Mouse (Mus musculus): ENCODE measurements around the gene Mroh7.

The Mroh7 gene

GRCm38 (mm10) chr4:106700798-106701197 is 29.9 kb downstream of the Mroh7 start:
- ATAC-seq (ENCODE audit: insufficient number of reproducible peaks, low FRiP score, low TSS enrichment) = no peak

DNA sequence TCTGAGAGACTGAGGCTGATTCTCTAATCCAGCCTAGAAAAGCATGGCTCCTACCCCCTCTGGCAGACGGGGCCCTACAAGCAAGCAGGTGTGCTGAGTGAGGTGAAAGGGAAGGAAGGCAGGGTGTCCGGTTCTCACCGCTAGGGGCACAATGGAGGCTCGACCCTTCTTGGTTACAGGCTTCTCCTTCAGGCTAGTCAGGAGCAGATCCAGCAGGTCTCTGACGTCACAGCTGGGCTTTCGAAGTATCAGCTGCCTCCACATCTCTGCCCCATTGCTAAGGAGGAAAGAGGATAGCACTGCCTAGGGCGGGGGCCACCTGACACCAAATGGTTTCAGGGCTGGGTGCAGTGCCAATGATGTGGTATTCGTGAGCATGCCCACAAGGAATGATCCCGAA is 30.7 kb downstream of the Mroh7 start:
- ATAC-seq (ENCODE audit: insufficient number of reproducible peaks, low FRiP score, low TSS enrichment) = no peak

GRCm38 (mm10) chr4:106693841-106694430 is 36.8 kb downstream of the Mroh7 start:
- no peak for ATAC-seq (ENCODE audit: insufficient number of reproducible peaks, low FRiP score, low TSS enrichment)

DNA sequence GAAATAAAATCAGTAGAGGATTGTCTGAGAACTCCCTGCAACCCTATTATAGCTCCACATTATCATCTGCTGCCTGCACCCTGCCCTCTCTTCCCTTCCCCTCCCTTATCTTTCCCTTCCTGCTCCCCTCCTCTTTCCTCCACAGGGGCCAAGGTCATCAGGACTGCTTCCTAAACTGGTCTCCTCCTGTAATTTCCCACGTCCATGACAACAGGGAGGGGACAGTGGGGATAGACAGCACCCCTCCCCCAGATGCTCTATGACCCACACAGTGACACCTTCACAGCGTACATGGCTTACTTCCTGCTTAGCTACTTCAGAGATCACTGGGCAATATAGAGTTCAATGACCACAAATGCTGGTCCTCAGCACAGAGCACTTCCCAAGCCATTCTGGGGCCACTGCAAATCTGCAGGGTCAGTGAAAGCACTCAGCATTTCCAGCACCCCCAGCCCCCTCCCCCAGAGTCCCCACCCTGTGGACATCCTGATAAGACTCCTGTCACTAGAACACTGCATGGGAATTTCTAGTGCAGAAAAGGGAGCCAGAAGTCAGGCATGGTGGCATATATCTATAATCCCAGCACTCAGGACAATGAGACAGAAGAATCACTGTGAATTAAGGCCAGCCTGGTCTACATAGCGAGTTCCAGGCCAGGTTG is 42.0 kb downstream of the Mroh7 start:
- no peak for ATAC-seq (ENCODE audit: insufficient number of reproducible peaks, low FRiP score, low TSS enrichment)

- ATAC-seq (ENCODE audit: insufficient number of reproducible peaks, low FRiP score, low TSS enrichment) = no peak
Observed at GRCm38 (mm10) chr4:106680955-106681354, 49.8 kb downstream of the Mroh7 start.

DNA sequence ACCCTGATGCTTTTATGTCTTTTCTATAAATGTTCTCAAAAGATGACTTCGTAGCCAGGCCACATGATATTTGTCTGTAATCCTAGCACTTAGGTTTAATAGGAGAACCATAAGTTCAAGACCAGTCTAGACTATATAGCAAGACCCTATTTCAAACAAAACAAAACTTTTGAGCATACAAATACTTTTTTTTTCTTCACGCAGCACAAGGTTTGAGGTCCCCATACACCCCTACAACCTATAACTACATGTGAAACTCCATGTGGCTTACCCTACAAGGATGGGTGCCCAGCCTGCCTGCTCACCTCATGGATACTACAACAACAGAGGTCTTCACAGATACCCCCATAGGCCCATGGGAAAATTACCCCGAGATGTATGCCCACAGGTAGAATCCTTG is 51.6 kb downstream of the Mroh7 start:
- no peak for ATAC-seq (ENCODE audit: insufficient number of reproducible peaks, low FRiP score, low TSS enrichment)

GRCm38 (mm10) chr4:106678442-106679118 is 52.1 kb downstream of the Mroh7 start, which contains the start of gene Ttc4:
TSS of gene Ttc4 (minus strand) at chr4:106678944.
- peak; percentile 90 for ATAC-seq (ENCODE audit: insufficient number of reproducible peaks, low FRiP score, low TSS enrichment)

DNA sequence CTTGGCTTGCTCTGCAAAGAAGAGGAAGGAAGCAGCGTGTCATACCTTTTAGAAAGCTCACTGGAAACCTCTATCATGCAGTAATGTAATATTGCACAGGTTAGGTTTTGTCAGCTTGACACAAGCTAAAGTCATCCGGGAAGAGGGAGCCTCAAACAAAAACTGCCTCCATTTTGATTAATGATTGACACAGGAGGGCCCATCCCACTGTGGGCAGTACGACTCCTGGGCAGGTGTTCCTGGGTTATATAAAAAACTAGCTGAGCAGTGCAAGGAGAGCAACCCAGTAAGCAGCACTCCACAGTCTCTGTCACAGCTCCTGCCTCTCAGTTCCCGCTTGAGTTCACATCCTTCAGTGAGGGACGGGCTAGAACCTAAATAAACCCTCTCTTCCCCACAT is 54.0 kb downstream of the Mroh7 start:
- ATAC-seq (ENCODE audit: insufficient number of reproducible peaks, low FRiP score, low TSS enrichment) = no peak

GRCm38 (mm10) chr4:106666546-106666945 is 64.2 kb downstream of the Mroh7 start:
- no peak for ATAC-seq (ENCODE audit: insufficient number of reproducible peaks, low FRiP score, low TSS enrichment)

DNA sequence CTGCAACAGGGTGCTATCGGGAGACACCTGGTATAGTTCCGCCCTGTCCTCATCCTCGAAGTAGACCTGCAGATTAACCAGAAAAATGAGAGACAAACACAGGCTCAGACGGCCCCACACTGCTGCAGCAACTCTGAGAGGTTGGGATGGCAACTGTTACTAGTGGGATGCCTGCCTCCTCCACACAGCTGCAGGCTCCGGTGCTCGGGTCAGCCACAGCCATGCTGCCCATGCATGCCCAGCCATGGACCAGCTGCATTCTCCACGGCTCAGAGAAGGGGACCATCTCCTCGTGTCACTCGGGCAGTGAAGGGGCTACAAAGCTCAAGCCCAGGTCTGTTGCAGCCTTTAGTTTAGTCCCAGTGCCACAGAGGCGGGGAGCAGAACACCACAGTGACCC is 65.1 kb downstream of the Mroh7 start:
- no peak for ATAC-seq (ENCODE audit: insufficient number of reproducible peaks, low FRiP score, low TSS enrichment)

DNA sequence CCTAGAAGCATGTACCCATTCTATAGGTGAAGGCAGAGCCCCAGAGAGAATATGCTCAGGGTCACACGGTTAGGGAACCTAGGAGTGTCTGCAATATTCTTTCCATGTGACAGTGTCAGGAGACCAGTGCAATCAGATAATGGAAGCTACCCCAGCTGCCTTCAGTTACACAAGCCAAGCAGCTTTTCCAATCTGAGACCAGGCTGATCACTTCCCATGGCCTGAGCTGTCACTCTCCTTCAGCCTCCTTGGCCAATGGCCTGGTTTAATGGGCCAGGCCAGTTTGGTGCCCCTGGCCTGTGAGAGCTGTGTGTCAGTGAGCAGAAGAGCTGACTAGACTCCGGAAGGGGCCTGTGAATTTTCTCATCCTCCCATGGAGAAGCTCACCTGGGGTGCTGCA is 65.5 kb downstream of the Mroh7 start:
- no peak for ATAC-seq (ENCODE audit: insufficient number of reproducible peaks, low FRiP score, low TSS enrichment)

DNA sequence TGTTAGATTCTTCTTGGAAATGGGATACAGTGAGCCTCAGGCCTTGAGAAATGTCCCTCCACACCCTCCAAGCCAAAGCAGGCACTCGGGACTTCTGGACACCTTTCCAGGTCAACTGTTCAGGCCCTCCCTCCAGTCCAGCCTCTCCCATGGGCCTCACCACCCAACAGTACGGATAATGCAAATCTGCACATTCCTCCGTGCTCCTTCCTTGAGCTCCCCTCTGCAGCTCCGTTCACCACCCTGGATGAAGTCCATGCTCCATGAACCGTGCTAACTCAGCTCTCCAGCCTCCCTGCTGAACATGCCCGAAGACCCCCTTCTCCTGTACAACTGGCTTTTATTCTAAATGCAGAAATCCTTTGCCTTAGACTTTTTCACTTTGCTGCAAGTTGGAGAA is 66.0 kb downstream of the Mroh7 start:
- no peak for ATAC-seq (ENCODE audit: insufficient number of reproducible peaks, low FRiP score, low TSS enrichment)

DNA sequence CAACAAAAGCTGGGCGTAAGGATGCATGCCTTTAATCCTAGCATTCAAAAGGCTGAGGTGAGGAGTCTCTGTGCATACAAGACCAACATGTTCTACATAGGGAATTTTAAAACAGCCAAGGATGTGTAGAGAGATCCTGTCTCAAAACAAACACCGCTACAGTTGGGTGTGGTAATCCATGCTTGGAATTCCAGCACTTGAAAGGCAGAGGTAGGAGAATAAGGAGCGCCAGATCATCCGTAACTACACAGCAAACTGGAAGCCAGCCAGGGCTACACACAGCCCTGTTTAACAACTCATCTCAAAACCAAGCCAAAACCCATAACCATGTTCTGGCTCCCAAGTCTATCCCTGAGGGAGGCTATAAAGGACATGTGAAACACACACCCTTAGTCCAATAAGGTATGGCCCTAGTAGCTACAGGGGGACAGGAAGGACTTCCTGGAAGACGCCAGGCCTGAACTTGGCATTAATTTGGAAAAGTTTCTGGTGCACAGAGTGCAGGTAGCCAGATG is 66.7 kb downstream of the Mroh7 start:
- ATAC-seq (ENCODE audit: insufficient number of reproducible peaks, low FRiP score, low TSS enrichment) = no peak

GRCm38 (mm10) chr4:106655681-106656080 is 75.0 kb downstream of the Mroh7 start:
- ATAC-seq (ENCODE audit: insufficient number of reproducible peaks, low FRiP score, low TSS enrichment) = no peak

DNA sequence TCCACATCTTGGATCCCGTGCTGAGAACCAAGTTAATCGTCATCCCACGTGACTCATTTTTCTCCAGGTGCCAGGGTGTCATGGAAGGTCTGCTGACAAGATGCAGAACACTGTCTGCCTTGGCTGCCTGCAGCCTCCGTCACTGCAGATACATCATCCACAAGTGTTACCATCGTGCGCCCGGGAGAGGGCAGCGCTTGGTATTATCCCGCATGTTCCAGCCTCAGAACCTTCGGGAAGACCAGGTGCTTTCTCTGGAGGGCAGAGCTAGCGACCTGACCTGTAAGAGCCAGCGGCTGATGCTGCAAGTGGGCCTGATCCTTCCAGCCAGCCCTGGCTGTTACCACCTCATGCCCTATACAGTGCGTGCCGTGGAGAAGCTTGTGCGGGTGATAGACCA is 77.7 kb downstream of the Mroh7 start:
- no peak for ATAC-seq (ENCODE audit: insufficient number of reproducible peaks, low FRiP score, low TSS enrichment)

GRCm38 (mm10) chr4:106652546-106652945 is 78.2 kb downstream of the Mroh7 start:
- ATAC-seq (ENCODE audit: insufficient number of reproducible peaks, low FRiP score, low TSS enrichment) = no peak

DNA sequence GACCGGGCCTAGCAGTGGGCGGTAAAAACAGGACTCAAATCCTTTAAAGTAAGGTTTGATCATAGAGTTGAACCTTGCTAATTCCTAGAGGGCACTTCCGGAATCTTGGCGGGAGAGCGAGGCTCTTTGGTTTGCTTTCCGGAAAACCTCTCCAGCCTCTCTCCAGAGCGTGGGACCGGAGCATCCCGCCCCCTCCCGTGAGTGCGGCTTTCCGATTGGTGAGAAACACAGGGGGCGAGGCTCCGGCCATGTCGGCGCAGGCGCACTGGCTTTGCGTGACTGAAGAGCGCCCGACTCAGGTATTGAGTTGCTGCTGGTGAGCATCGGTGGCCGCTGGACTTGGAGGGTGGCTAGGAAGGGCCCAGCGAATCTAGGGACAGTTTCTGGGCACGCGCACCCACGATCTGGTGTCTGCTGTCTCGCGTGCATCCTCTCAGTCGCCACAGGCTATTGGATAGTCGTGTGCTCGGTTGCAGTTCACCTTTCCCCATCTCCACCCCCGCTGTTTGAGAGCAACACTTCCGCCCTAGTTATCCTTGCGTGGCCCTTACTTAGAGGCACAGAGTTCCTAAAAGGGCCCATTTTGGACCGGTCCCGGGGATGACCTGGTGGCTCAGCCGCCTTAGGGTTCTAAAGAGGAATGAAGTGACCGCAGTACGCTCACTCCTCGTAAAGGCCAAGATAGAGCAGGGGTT is 79.7 kb downstream of the Mroh7 start, which contains the start of gene Pars2:
TSS of gene Pars2 (plus strand) at position 237 of the 695 bp plus-strand sequence.
- peak; percentile 98 for ATAC-seq (ENCODE audit: insufficient number of reproducible peaks, low FRiP score, low TSS enrichment)

DNA sequence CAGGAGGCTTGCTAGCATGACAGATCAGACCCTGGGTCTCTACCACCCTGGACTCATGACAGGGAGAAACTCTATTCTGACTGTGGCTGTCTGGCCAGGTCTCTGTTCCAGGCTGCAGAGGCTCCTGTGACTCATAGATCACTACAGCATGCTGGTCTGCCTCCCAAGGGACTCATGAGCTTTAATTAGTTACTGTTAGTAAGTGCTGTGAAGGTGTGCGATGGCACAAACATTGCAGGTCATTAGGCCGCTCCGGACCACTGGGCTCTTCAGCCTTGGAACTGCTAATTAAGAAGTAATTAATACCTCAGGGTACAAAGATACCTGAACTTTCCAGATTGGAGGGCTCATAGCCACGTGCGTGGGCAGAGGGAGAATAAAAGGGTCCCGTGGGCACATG is 83.6 kb downstream of the Mroh7 start:
- no peak for ATAC-seq (ENCODE audit: insufficient number of reproducible peaks, low FRiP score, low TSS enrichment)

GRCm38 (mm10) chr4:106645797-106646196 is 84.9 kb downstream of the Mroh7 start:
- no peak for ATAC-seq (ENCODE audit: insufficient number of reproducible peaks, low FRiP score, low TSS enrichment)

DNA sequence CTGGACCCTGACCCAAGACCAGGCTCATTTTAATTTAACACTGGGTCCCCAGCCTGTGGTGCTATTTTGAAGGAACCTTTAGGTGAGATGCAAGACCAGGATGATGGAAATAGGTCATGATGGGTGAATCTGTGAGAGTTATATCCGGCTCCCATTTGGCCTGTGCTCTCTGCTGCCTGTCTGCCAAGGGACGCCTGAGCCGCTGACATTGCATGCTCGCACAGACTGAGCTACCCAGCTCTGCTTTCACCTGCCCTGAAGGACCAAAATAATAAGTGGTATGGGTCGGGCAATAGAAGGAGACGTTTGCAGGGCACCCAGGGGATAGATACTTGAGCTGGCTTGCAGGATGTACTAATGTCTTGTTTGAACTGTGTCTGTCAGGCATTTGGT is 86.5 kb downstream of the Mroh7 start:
- no peak for ATAC-seq (ENCODE audit: insufficient number of reproducible peaks, low FRiP score, low TSS enrichment)
